Mouse (Mus musculus): ENCODE measurements around the gene Ate1. TPM values are rescaled to one million over a fixed set of nuclear protein-coding genes. Genes with fewer than 3 reads are reported as not detected.

Gene Ate1
- polyA plus RNA-seq (2012; rRNA removed; ENCODE audit: low replicate concordance) = 10.8 and 13.4 TPM in 2 replicates

GRCm38 (mm10) chr7:130520049-130520425 is at the start of gene Ate1:
Ate1 (minus strand) TSS chr7:130520369.

Other genes with a start within 250 kb of the Ate1 start
- gene Nsmce4a, start 52.7 kb upstream of the Ate1 start, polyA plus RNA-seq (2012; rRNA removed; ENCODE audit: low replicate concordance) = 23.4 and 51.3 TPM in 2 replicates
- 41.5 and 58.7 TPM in 2 replicates for gene Tacc2, start 57.1 kb upstream of the Ate1 start, polyA plus RNA-seq (2012; rRNA removed; ENCODE audit: low replicate concordance)

All from subcutaneous adipose tissue, adult 2 months (tissue).